Mouse (Mus musculus): ENCODE results near the gene Slc35c2. TPM values are rescaled to one million over a fixed set of nuclear protein-coding genes. Genes with fewer than 3 reads are reported as not detected.
A peak's percentile ranks its signal among the peaks of the same experiment; 100 is the strongest.

Gene Slc35c2
- polyA plus RNA-seq, 1 experiment from 2014 or later: 60.8 TPM

- H3K9me3 ChIP-seq (ENCODE audit: control insufficient read depth, low read length): no peaks in the 10 kb centered on the region
- H3K27ac ChIP-seq (replicated peaks; ENCODE audit: low read depth, low read length): peak overlapping the region; percentile 78
- H3K4me2 ChIP-seq (ENCODE audit: low read length): no peak overlapping the region
- H3K36me3 ChIP-seq (ENCODE audit: control insufficient read depth, insufficient read depth, low read length): peaks cover 22% of the 10 kb centered on the region
- ATAC-seq (ENCODE audit: low FRiP score, low TSS enrichment) (peak; percentile 54; the same call in 1 of the 2 replicates), DNase-seq (peak; percentile 87)
- no peak overlapping the region for H3K4me3 ChIP-seq (replicated peaks; ENCODE audit: low read depth, low read length)
- no peaks in the 10 kb centered on the region for H3K27me3 ChIP-seq (ENCODE audit: control insufficient read depth, insufficient read depth, low read length)
- H3K4me1 ChIP-seq (ENCODE audit: control insufficient read depth, insufficient read depth, low read length): peaks cover 53% of the 10 kb centered on the region
- no peak overlapping the region for H3K9ac ChIP-seq (replicated peaks; ENCODE audit: low read length)
- WGBS: 16% methylated on average over 8 of the region's 8 CpGs
Observed at GRCm38 (mm10) chr2:165275824-165276223, 11.8 kb downstream of the Slc35c2 start.

- peak; percentile 64 for DNase-seq
- 30% methylated on average over 8 of the region's 8 CpGs for WGBS
- peak; percentile 55 for ATAC-seq (ENCODE audit: low FRiP score, low TSS enrichment)
Observed at GRCm38 (mm10) chr2:165275124-165275640, 12.5 kb downstream of the Slc35c2 start.

GRCm38 (mm10) chr2:165273589-165273988, 14.1 kb downstream of the Slc35c2 start:
- no peak overlapping the region for H3K9ac ChIP-seq (replicated peaks; ENCODE audit: low read length)
- peaks cover 18% of the 10 kb centered on the region for H3K36me3 ChIP-seq (ENCODE audit: control insufficient read depth, insufficient read depth, low read length)
- H3K9me3 ChIP-seq (ENCODE audit: control insufficient read depth, low read length): no peaks in the 10 kb centered on the region
- no peak overlapping the region for H3K4me2 ChIP-seq (ENCODE audit: low read length)
- no peak overlapping the region for H3K4me3 ChIP-seq (replicated peaks; ENCODE audit: low read depth, low read length)
- H3K27ac ChIP-seq (replicated peaks; ENCODE audit: low read depth, low read length): no peak overlapping the region
- no peaks in the 10 kb centered on the region for H3K27me3 ChIP-seq (ENCODE audit: control insufficient read depth, insufficient read depth, low read length)
- peak; percentile 54 for DNase-seq
- WGBS: 32% methylated on average over 4 of the region's 4 CpGs
- ATAC-seq (ENCODE audit: low FRiP score, low TSS enrichment): no peak
- H3K4me1 ChIP-seq (ENCODE audit: control insufficient read depth, insufficient read depth, low read length): peaks cover 46% of the 10 kb centered on the region

More at GRCm38 (mm10) chr2:165275124-165275640, 12.5 kb downstream of the Slc35c2 start:
- Histone ChIP-seq H3K4me3 (replicated peaks; ENCODE audit: low read depth, low read length) (no peak overlapping the region), H3K36me3 (ENCODE audit: control insufficient read depth, insufficient read depth, low read length) (peaks cover 18% of the 10 kb centered on the region), H3K4me2 (ENCODE audit: low read length) (no peak overlapping the region), H3K4me1 (ENCODE audit: control insufficient read depth, insufficient read depth, low read length) (peaks cover 57% of the 10 kb centered on the region), H3K9me3 (ENCODE audit: control insufficient read depth, low read length) (no peaks in the 10 kb centered on the region), H3K27ac (replicated peaks; ENCODE audit: low read depth, low read length) (peak overlapping the region; percentile 78), H3K9ac (replicated peaks; ENCODE audit: low read length) (peak overlapping the region; percentile 29; the same call in 1 of the 2 replicates), H3K27me3 (ENCODE audit: control insufficient read depth, insufficient read depth, low read length) (no peaks in the 10 kb centered on the region)

GRCm38 (mm10) chr2:165271326-165271725, 16.3 kb downstream of the Slc35c2 start:
- Histone ChIP-seq H3K27ac (replicated peaks; ENCODE audit: low read depth, low read length) (peak overlapping the region; percentile 38), H3K4me2 (ENCODE audit: low read length) (no peak overlapping the region), H3K27me3 (ENCODE audit: control insufficient read depth, insufficient read depth, low read length) (no peaks in the 10 kb centered on the region), H3K36me3 (ENCODE audit: control insufficient read depth, insufficient read depth, low read length) (no peaks in the 10 kb centered on the region), H3K9ac (replicated peaks; ENCODE audit: low read length) (peak overlapping the region; percentile 17; the same call in 1 of the 2 replicates), H3K4me3 (replicated peaks; ENCODE audit: low read depth, low read length) (no peak overlapping the region), H3K9me3 (ENCODE audit: control insufficient read depth, low read length) (no peaks in the 10 kb centered on the region), H3K4me1 (ENCODE audit: control insufficient read depth, insufficient read depth, low read length) (peaks cover 57% of the 10 kb centered on the region)
- 4% methylated on average over 8 of the region's 8 CpGs for WGBS
- DNase-seq (peak; percentile 67), ATAC-seq (ENCODE audit: low FRiP score, low TSS enrichment) (no peak)

- Histone ChIP-seq H3K36me3 (ENCODE audit: control insufficient read depth, insufficient read depth, low read length) (no peaks in the 10 kb centered on the region), H3K27ac (replicated peaks; ENCODE audit: low read depth, low read length) (peak overlapping the region; percentile 38; the same call in 1 of the 2 replicates), H3K27me3 (ENCODE audit: control insufficient read depth, insufficient read depth, low read length) (no peaks in the 10 kb centered on the region), H3K4me3 (replicated peaks; ENCODE audit: low read depth, low read length) (no peak overlapping the region), H3K9ac (replicated peaks; ENCODE audit: low read length) (peak overlapping the region; percentile 17; the same call in 1 of the 2 replicates), H3K9me3 (ENCODE audit: control insufficient read depth, low read length) (no peaks in the 10 kb centered on the region), H3K4me1 (ENCODE audit: control insufficient read depth, insufficient read depth, low read length) (peaks cover 61% of the 10 kb centered on the region), H3K4me2 (ENCODE audit: low read length) (no peak overlapping the region)
- ATAC-seq (ENCODE audit: low FRiP score, low TSS enrichment) (no peak), DNase-seq (peak; percentile 42)
- WGBS: 43% methylated on average over 7 of the region's 7 CpGs
Observed at GRCm38 (mm10) chr2:165270858-165271257, 16.8 kb downstream of the Slc35c2 start.

- Histone ChIP-seq H3K4me1 (ENCODE audit: control insufficient read depth, insufficient read depth, low read length) (peaks cover 39% of the 10 kb centered on the region), H3K4me3 (replicated peaks; ENCODE audit: low read depth, low read length) (no peak overlapping the region), H3K9ac (replicated peaks; ENCODE audit: low read length) (peak overlapping the region; percentile 29; the same call in 1 of the 2 replicates), H3K9me3 (ENCODE audit: control insufficient read depth, low read length) (no peaks in the 10 kb centered on the region), H3K27me3 (ENCODE audit: control insufficient read depth, insufficient read depth, low read length) (no peaks in the 10 kb centered on the region), H3K4me2 (ENCODE audit: low read length) (peak overlapping the region; percentile 30), H3K27ac (replicated peaks; ENCODE audit: low read depth, low read length) (peak overlapping the region; percentile 52), H3K36me3 (ENCODE audit: control insufficient read depth, insufficient read depth, low read length) (no peaks in the 10 kb centered on the region)
- ATAC-seq (ENCODE audit: low FRiP score, low TSS enrichment) (no peak), DNase-seq (peak; percentile 70)
- WGBS: 2% methylated on average over 12 of the region's 12 CpGs
Observed at GRCm38 (mm10) chr2:165266739-165267138, 20.9 kb downstream of the Slc35c2 start.

- DNase-seq (peak; percentile 55), ATAC-seq (ENCODE audit: low FRiP score, low TSS enrichment) (no peak)
- H3K4me1 ChIP-seq (ENCODE audit: control insufficient read depth, insufficient read depth, low read length): peaks cover 26% of the 10 kb centered on the region
Observed at GRCm38 (mm10) chr2:165263861-165264260, 23.8 kb downstream of the Slc35c2 start.

GRCm38 (mm10) chr2:165262274-165262990, 25.2 kb downstream of the Slc35c2 start:
- Histone ChIP-seq H3K27ac (replicated peaks; ENCODE audit: low read depth, low read length) (no peak overlapping the region), H3K4me1 (ENCODE audit: control insufficient read depth, insufficient read depth, low read length) (peaks cover 39% of the 10 kb centered on the region), H3K27me3 (ENCODE audit: control insufficient read depth, insufficient read depth, low read length) (no peaks in the 10 kb centered on the region), H3K9ac (replicated peaks; ENCODE audit: low read length) (no peak overlapping the region), H3K36me3 (ENCODE audit: control insufficient read depth, insufficient read depth, low read length) (no peaks in the 10 kb centered on the region), H3K4me3 (replicated peaks; ENCODE audit: low read depth, low read length) (no peak overlapping the region), H3K4me2 (ENCODE audit: low read length) (no peak overlapping the region), H3K9me3 (ENCODE audit: control insufficient read depth, low read length) (no peaks in the 10 kb centered on the region)
- WGBS: 72% methylated on average over 18 of the region's 18 CpGs
- DNase-seq: no peak
- ATAC-seq (ENCODE audit: low FRiP score, low TSS enrichment): no peak

More at GRCm38 (mm10) chr2:165263861-165264260, 23.8 kb downstream of the Slc35c2 start:
- Histone ChIP-seq H3K27ac (replicated peaks; ENCODE audit: low read depth, low read length) (0 out of 2 replicates have a peak overlapping the region, but pooled peaks have one; percentile 8), H3K36me3 (ENCODE audit: control insufficient read depth, insufficient read depth, low read length) (no peaks in the 10 kb centered on the region), H3K27me3 (ENCODE audit: control insufficient read depth, insufficient read depth, low read length) (no peaks in the 10 kb centered on the region), H3K4me3 (replicated peaks; ENCODE audit: low read depth, low read length) (no peak overlapping the region), H3K4me2 (ENCODE audit: low read length) (no peak overlapping the region), H3K9me3 (ENCODE audit: control insufficient read depth, low read length) (no peaks in the 10 kb centered on the region), H3K9ac (replicated peaks; ENCODE audit: low read length) (no peak overlapping the region)
- WGBS: 42% methylated on average over 7 of the region's 7 CpGs

Data from midbrain, embryonic 14.5 days (tissue).